Mouse (Mus musculus) gastrocnemius, adult 18-20 months (tissue): ENCODE results near the gene Gm18336. TPM values are rescaled to one million over a fixed set of nuclear protein-coding genes. Genes with fewer than 3 reads are reported as not detected.
"Not testable (repeated sequence)": the region's sequence is repeated elsewhere in the genome, so short reads cannot be mapped to it uniquely, and the experiment has no call there.

Experiments used
- DNase-seq: peaks from one replicate; pipeline ENCODE4 v3.0.0; 2021; ENCODE audit warnings: low spot score
- long read RNA-seq, 2 experiments: library from polyadenylated mRNA; stranded (forward); transcript quantifications; one replicate each; pipeline ENCODE4 v2.0.0; 2021
- total RNA-seq, 2 experiments: library from RNA; stranded (reverse); gene quantifications; 2 replicates each; pipeline ENCODE4 v1.2.3; 2021

Gene Gm18336
- not detected for total RNA-seq
- long read RNA-seq, experiment 1: 0 reads
- long read RNA-seq, experiment 2: 0 reads

- DNase-seq: not testable (repeated sequence)
Observed at GRCm38 (mm10) chrX:73398636-73399035, at the start of gene Gm18336. Gene Gm18336 (minus strand): TSS chrX:73398736.

- DNase-seq: no peak
Observed at GRCm38 (mm10) chrX:73441428-73441827, 42.9 kb upstream of the Gm18336 start.

GRCm38 (mm10) chrX:73435252-73435651, 36.7 kb upstream of the Gm18336 start, which contains the start of gene Trex2:
Gene Trex2 (minus strand): TSS chrX:73435344.
- no peak for DNase-seq

- no peak for DNase-seq
Observed at GRCm38 (mm10) chrX:73432850-73433249, 34.3 kb upstream of the Gm18336 start.

- DNase-seq: peak; percentile 9
Observed at GRCm38 (mm10) chrX:73430036-73430435, 31.5 kb upstream of the Gm18336 start.

- DNase-seq: no peak
Observed at GRCm38 (mm10) chrX:73412767-73413166, 14.2 kb upstream of the Gm18336 start.

- DNase-seq: no peak
Observed at GRCm38 (mm10) chrX:73410880-73411517, 12.5 kb upstream of the Gm18336 start, which contains the start of gene Zfp92. Gene Zfp92 (plus strand): TSS chrX:73411096.

- DNase-seq: no peak
Observed at GRCm38 (mm10) chrX:73401616-73402015, 3.1 kb upstream of the Gm18336 start.

- no peak for DNase-seq
Observed at GRCm38 (mm10) chrX:73400951-73401350, 2.4 kb upstream of the Gm18336 start.

GRCm38 (mm10) chrX:73396446-73396845, 2.1 kb downstream of the Gm18336 start:
- no peak for DNase-seq

- peak; percentile 60 for DNase-seq
Observed at GRCm38 (mm10) chrX:73391481-73391880, 7.1 kb downstream of the Gm18336 start.

GRCm38 (mm10) chrX:73384924-73385323, 13.6 kb downstream of the Gm18336 start:
- DNase-seq: no peak

- no peak for DNase-seq
Observed at GRCm38 (mm10) chrX:73384419-73384818, 14.1 kb downstream of the Gm18336 start.

GRCm38 (mm10) chrX:73363291-73363690, 35.2 kb downstream of the Gm18336 start:
- DNase-seq: no peak

- DNase-seq: no peak
Observed at GRCm38 (mm10) chrX:73356719-73357118, 41.8 kb downstream of the Gm18336 start.

- no peak for DNase-seq
Observed at GRCm38 (mm10) chrX:73356163-73356562, 42.4 kb downstream of the Gm18336 start.

Other genes with a start within 250 kb of the Gm18336 start
- gene Xlr5b, start 249.9 kb downstream of the Gm18336 start, total RNA-seq: not detected
- gene DXBay18, start 249.3 kb downstream of the Gm18336 start, total RNA-seq: not detected
- not detected for gene Spin2d, start 221.7 kb downstream of the Gm18336 start, total RNA-seq
- gene Xlr3b, start 206.5 kb downstream of the Gm18336 start, total RNA-seq: 1 to 10 TPM; 1.4 to 2.3 TPM
- gene Xlr4b, start 184.4 kb downstream of the Gm18336 start, total RNA-seq: not detected
- 1 to 10 TPM; 5.5 to 6.0 TPM for gene F8a, start 170.4 kb downstream of the Gm18336 start, total RNA-seq
- gene Xlr4c, start 155.6 kb downstream of the Gm18336 start, total RNA-seq: under 1 TPM in 1 of 2 experiments, not detected in 1; 0.18 TPM
- gene Xlr3c, start 133.3 kb downstream of the Gm18336 start, total RNA-seq: under 1 TPM in 1 of 2 experiments, not detected in 1; 0.80 TPM
- gene Xlr5a, start 105.8 kb downstream of the Gm18336 start, total RNA-seq: not detected
- not detected for gene Xlr5c, start 105.8 kb downstream of the Gm18336 start, total RNA-seq
- not detected for gene Gm45015, start 61.9 kb downstream of the Gm18336 start, total RNA-seq
- gene Zfp275, start 56.1 kb downstream of the Gm18336 start, total RNA-seq: 1 to 10 TPM; 4.1 to 4.5 TPM
- gene Zfp92, start 12.4 kb upstream of the Gm18336 start, total RNA-seq: not detected
- gene Trex2, start 36.6 kb upstream of the Gm18336 start, total RNA-seq: not detected
- gene Haus7, start 60.3 kb upstream of the Gm18336 start, total RNA-seq: 10 to 100 TPM in 1 of 2 experiments, 1 to 10 TPM in 1; 9.7 to 12.3 TPM
- gene Bgn, start 84.9 kb upstream of the Gm18336 start, total RNA-seq: 10 to 100 TPM; 43.9 to 70.1 TPM
- 10 to 100 TPM; 10.6 to 10.7 TPM for gene Atp2b3, start 104.3 kb upstream of the Gm18336 start, total RNA-seq
- not detected for gene Dusp9, start 240.7 kb upstream of the Gm18336 start, total RNA-seq